Mouse (Mus musculus): ENCODE data around the gene Lman2.

Lman2 gene

GRCm38 (mm10) chr13:55362453-55363060, at the start of gene Lman2:
Gene Lman2, minus strand, starts transcription at chr13:55362783.
- DNase-seq (ENCODE audit: low spot score), result peak; percentile 93

DNA sequence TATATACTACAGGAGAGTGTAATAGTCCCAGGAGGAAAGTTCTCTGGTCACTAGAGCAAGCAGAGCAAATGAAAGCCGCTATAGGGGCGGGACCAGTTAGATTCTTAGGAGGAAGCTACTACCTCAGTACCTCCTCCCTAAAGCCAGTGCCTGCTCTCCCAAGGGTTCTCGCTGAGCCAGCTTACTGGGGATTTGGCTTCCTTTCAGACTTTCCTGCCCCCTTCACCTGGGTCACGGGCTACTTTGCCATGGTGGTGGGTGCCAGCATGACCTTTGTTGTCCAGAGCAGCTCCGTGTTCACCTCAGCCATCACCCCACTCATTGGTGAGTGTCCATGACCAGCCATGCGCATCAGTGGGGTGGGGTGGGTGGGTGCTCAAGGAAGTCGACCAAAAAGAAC, 49.2 kb upstream of the Lman2 start:
- DNase-seq (ENCODE audit: low spot score), result no peak

GRCm38 (mm10) chr13:55408546-55409120, 46.0 kb upstream of the Lman2 start:
- no peak for DNase-seq (ENCODE audit: low spot score)

DNA sequence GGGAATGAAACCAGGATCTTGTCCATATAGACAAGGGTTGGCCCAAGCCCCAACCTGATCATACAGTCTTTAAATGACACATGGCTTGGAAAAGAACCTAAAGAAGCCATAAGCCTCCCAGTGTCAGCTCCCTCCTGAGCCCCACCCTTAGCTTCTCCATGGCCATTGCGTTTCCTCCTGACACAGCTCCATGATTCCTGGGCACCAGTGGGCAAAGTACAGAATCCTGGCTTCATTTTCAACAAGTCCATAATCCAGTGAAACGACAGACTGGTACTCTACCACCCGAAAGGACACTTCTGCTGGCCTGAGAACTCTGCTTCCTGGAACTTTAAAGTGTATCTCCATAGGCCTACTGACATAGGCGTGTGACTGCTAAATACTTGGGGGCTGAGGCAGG, 44.8 kb upstream of the Lman2 start:
- no peak for DNase-seq (ENCODE audit: low spot score)

GRCm38 (mm10) chr13:55405783-55406390, 43.3 kb upstream of the Lman2 start:
- DNase-seq (ENCODE audit: low spot score), result no peak

DNA sequence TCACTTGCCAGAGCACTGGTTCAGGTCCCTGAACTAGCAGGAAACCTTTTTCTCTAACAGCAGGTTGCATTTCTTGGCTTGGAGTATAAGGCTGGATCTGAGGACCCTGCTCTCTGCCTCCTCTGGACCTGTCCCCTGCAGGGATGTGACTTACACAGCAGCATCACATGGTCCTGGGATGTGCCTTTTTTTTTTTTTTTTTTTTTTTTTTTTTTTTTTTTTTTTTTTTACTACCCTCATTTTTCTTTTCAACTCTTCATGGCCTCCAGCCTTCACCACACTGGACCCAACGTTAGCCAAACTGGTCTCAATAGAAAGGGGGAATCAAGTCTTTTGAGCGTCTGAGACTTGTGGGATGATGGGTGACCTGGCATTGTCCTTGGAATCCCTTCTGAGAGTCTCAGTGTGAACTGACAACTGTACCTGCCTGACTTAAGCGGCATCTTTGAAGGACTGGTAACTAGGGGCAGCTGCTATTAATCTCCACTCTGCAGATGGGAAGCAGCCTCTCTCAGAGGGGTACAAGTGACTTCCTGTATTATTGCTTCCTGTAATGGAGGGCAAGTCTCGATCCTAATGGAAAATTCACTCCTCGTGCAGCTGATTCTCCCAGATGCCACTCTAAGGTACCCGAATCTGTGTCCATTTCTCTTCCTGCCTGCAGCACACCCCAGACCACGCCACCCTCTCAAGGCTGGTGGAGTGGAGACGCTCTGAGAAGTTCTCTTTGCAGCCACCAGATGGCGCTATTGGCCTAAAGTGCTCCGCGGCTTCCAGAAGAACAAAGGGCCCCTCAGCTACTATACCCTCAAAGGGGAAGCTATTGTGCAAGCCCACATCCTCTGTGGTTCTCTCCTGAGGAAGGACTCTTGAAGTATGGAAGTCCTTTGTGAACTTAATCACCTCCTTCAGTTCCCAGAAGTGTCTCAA, 42.5 kb upstream of the Lman2 start:
- peak; percentile 89 for DNase-seq (ENCODE audit: low spot score)

- no peak for DNase-seq (ENCODE audit: low spot score)
Observed at GRCm38 (mm10) chr13:55403935-55404852, 41.6 kb upstream of the Lman2 start.

- no peak for DNase-seq (ENCODE audit: low spot score)
Observed at GRCm38 (mm10) chr13:55403266-55403665, 40.7 kb upstream of the Lman2 start.

- DNase-seq (ENCODE audit: low spot score), result no peak
Observed at GRCm38 (mm10) chr13:55400039-55400346, 37.4 kb upstream of the Lman2 start.

DNA sequence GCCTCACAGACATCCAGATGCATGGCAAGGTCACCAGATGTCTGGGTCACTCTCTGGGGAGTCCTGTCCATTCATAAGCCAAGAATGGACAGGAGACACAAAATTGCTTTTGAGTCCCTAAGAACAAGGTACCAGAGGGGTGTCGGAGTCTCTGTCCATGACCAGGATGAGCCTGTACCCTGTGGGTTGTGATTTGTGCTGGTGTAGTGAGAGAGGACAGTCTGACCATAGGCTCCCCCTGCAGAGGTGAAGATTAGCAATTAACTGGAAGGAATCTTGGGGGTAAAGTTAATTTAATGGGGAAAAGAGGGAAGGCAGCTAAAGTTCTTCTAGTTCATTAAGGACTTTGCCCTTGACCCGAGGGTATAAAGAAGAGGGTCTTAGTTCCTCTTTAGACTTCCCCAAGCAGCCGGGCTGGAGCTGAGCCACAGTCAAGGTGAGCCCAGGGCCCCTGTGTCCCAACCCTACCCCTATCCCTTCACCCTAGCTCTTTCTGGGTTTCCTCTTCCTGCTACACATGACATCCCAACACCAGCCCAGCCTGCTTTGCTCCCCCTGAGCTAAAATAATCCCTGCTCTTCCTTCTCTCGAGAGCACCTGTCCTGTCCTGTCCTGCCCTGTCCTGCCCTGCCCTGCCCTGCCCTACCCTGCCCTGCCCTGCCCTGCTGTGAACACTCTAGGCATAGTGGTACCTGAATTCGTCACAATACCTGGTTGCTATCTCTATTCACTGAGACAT, 36.9 kb upstream of the Lman2 start:
- no peak for DNase-seq (ENCODE audit: low spot score)

DNA sequence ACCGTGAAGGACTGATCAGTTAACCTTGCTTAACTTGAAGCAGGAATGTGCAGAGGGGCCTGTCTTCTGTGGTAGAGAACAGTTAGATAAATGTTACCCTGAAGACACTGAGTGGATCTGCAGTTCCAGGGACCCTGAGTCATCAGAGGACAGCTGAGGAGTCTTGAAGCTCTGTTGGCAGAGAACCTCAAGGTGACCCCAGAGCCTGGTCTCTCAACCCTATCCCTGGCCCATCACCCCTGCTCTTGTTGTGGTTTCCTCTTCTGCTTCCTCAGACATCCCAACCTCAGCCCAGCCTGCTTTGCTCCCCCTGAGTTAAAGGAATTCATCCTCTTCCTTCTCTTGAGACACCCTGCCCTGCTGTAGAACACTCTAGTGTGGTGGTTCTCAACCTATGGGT, 35.5 kb upstream of the Lman2 start, which contains the start of gene Slc34a1:
Slc34a1 (plus strand) TSS at position 100 of the 400 bp plus-strand sequence.
- no peak for DNase-seq (ENCODE audit: low spot score)

- peak; percentile 39 for DNase-seq (ENCODE audit: low spot score)
Observed at GRCm38 (mm10) chr13:55392933-55393332, 30.4 kb upstream of the Lman2 start.

DNA sequence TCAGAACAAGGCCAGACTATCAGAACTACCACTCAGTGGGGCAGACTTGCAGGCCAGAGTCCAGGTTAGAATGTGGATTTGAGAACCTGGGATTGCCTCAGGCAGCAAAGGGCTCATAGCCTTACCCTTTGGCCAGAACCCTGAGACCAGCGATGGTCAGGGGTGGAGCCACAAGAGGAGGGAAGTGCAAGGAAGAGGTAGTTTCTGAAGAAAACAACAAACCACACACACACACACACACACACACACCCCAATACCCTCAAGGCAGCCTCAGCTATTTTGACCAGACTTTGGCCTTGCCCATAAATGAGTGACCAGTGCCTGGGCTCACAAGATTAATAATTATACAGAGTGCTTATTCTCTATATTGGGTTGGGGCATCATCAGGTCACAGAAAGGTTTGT, 29.0 kb upstream of the Lman2 start:
- DNase-seq (ENCODE audit: low spot score), result no peak

DNA sequence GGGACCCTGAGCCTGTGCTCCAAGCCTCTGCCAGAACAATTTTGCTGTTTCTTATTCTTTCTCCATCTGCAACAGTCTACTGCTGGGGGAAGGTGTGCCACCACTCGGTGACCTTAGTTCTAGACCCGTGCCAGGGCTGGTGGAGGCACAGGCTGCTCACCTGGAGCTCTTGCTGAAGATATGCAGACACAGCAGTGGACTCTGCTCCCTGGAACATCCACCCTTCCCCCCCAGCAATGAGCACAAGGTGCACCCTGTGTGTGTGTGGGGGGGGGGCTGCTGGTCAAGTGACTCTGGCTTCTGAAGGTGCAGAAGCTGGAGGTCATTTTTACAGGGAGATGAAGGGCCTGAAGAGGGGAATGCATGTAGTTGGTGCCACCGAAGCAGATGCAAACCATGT, 28.1 kb upstream of the Lman2 start:
- no peak for DNase-seq (ENCODE audit: low spot score)

DNA sequence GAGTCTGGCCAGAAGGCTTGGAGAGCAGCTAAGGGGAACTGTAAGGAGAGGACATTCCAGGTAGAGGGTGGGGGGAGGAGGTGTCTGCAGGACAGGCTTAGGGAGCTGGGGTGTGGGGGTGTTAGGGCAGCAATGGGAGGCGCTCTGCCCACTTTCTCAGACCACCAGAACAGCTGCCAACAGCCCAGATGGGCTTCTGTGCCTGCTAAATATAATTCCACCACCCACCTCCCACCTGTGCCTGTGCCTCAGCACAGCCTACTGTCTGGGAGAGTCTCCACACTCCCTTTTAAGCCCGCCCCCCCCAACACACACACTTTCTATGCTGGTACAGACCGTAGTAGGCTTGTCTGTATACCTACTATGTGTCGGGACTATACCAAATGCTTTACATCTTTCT, 19.2 kb upstream of the Lman2 start:
- DNase-seq (ENCODE audit: low spot score), result no peak

GRCm38 (mm10) chr13:55378907-55379580, 16.5 kb upstream of the Lman2 start:
- no peak for DNase-seq (ENCODE audit: low spot score)

DNA sequence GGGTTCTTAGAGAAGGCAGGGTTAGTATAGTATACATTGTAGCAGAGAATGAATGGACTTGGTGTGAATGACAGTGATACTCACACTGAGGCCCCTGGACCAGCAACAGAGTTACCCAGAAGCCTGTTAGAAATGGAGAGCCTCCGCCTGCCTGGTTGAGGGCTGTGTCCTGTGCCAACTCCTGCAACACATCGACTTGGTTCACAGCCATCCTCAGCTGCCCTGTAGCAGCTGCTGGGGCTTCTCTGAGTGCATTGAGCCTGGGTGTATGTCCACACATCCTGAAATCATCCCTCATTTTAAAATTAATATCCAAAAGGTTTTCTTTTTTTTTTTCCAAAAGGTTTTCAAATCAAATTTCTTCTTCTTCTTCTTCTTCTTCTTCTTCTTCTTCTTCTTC, 13.3 kb upstream of the Lman2 start:
- DNase-seq (ENCODE audit: low spot score), result no peak

DNA sequence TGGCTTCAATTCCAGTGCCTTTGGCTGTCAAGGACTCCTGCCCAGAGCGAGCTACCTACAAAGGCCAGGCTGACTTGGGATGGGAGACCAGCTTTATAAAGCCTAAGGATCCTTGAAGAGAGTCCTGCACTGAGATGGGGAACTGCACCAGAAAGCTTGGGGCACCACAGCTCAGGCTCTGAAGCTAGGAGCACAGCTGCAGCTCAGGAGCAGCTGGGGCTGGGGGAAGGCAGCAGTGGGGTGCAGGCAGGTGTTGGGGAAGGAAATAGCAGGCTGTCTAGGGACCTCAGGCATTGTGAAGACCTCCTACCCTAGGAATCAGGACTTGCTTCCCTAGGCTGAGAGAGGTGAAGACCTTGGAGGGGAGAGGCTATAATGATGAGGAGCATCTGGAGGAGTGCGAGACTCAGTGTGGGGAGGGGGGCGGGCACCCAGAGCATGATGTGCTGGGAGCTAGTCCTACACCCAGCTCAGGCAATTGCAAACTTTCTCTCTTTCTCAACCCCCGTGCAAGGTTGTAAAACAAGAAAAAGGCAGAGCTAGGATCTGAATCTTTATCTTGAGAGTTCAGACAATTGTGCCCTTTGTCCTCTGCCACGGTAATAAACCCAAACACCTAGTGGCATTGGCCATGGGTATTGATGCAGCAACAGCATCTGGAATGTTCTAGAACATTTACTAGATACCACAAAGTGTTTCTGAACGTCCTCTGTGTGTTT, 11.8 kb upstream of the Lman2 start:
- no peak for DNase-seq (ENCODE audit: low spot score)

DNA sequence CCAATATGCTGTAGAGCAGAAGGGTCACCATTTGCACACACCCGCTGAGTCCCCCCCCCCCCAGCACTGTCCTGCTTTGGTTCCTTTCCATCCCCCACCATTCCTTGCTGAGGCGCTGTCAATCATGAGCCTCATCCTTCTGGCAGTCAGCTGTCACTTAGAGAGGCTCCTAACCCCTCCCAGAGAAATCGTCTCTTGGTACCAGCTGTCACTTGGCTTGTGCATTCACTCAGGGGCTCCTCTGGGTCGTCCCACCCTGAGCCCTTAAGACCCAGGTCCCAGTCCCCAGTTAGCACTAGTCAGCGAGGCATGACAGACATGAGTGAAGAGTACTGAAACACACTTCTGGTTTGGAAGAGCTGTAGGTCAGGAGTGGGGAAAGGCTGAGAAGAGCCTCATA, 9.2 kb upstream of the Lman2 start:
- no peak for DNase-seq (ENCODE audit: low spot score)

Data from T-cell, adult 2 months (primary cell).